Mouse (Mus musculus) G1E (cell line): ENCODE measurements around the gene Qsox1. TPM values are rescaled to one million over a fixed set of nuclear protein-coding genes. Genes with fewer than 3 reads are reported as not detected.

ENCODE experiments used
- ATAC-seq: 2 replicates; pipeline ENCODE4 v1.8.0; 2016; ENCODE audit warnings: mild to moderate bottlenecking; ENCODE audit not compliant: insufficient number of reproducible peaks, poor library complexity, low FRiP score, severe bottlenecking; ENCODE audit errors: extremely low read depth
- DNase-seq: peaks from one replicate; pipeline ENCODE4 v3.0.0; 2012; ENCODE audit warnings: low spot score
- H3K27me3 ChIP-seq: 2 replicates; pipeline ENCODE4 v1.6.1; 2012; ENCODE audit warnings: mild to moderate bottlenecking, low read length, inconsistent platforms; ENCODE audit not compliant: insufficient read depth
- H3K36me3 ChIP-seq: replicated peaks from 2 replicates; pipeline ENCODE3; 2012; ENCODE audit warnings: mild to moderate bottlenecking, inconsistent platforms
- H3K4me1 ChIP-seq: 2 replicates; pipeline ENCODE4 v1.6.1; 2012; ENCODE audit warnings: low read depth, low read length, inconsistent platforms, mixed read lengths; ENCODE audit not compliant: insufficient read depth
- H3K4me3 ChIP-seq: 2 replicates; pipeline ENCODE4 v1.5.1; 2012; ENCODE audit warnings: low read depth, mild to moderate bottlenecking, inconsistent platforms, low read length, moderate library complexity, mixed read lengths
- H3K9me3 ChIP-seq: replicated peaks from 2 replicates; pipeline ENCODE4 v1.6.1; 2012; ENCODE audit warnings: inconsistent platforms
- CTCF ChIP-seq: IDR thresholded peaks from 2 replicates; pipeline ENCODE4 v1.5.1; 2012; ENCODE audit warnings: low read depth, low read length, inconsistent platforms, mixed read lengths
- GATA1 ChIP-seq: IDR thresholded peaks from 2 replicates; pipeline ENCODE4 v1.6.1; 2012; ENCODE audit warnings: borderline replicate concordance, low read length, inconsistent platforms, mixed read lengths
- GATA2 ChIP-seq: IDR thresholded peaks from 2 replicates; pipeline ENCODE4 v1.6.1; 2012; ENCODE audit warnings: low read depth, low read length, inconsistent platforms, borderline replicate concordance
- POLR2AphosphoS5 ChIP-seq: IDR thresholded peaks from 2 replicates; pipeline ENCODE4 v1.6.1; 2012; ENCODE audit warnings: low read depth, low read length, inconsistent platforms; ENCODE audit not compliant: insufficient replicate concordance
- TAL1 ChIP-seq: conservative IDR thresholded peaks from 2 replicates; pipeline ENCODE4 v1.6.1; 2012; ENCODE audit warnings: low read depth, low read length, inconsistent platforms, mixed read lengths
- polyA plus RNA-seq: library from polyadenylated mRNA; stranded (reverse); fragments of >175 nt; gene quantifications from 2 replicates; pipeline ENCODE4 v1.2.3, GENCODE M21; 2012
- total RNA-seq, 2 experiments: library from RNA; stranded (forward) in 1 of 2; stranded (reverse) in 1 of 2; fragments of 200-1000 nt in 1 of 2; fragments of >200 nt in 1 of 2; fragmentation: Nextera tagmentation in 1 of 2; gene quantifications; 2 replicates each; pipeline ENCODE4 v1.2.3; 2014 to 2017

Qsox1 gene
- total and polyA plus RNA-seq, 3 experiments: 1.8 to 4.6 (median 2.0) TPM

DNA sequence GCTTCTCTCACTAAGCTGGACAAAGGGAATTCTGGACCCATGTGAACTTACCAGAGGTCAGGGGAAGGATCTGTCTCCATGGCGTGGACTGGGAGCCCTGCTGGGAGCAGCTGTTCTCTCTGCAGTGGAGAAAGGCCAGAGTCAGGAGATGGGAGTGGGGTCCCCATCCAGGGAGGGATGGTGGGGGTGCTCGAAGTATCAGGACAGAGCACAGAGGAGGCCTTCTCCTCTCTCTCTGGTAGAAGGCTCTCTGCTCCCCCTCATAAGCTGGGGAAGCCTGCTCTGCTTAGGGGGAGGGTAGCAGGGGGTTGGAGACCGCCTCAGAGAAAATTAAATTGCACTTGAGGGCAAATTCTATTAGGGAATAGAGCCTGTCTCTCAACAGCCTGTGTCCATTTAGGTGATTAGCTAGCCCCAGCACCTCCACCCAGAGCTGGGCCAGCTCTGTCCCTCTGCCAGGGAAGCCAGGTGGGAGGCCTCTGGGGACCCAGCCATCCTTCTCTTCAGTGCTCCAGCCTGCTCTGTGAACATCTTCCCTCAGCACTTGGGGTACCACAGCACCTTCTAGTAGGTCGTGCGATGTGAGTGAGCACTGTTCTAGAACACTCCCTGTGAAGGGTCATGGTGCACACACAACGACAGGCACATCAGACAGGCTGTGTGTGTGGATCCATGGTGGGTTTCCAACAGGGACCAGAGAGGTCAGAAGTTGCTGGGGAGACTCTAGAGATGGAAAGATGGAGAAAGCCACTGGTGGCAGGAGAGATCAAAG is 61.0 kb downstream of the Qsox1 start, which contains the start of gene Lhx4:
Gene Lhx4, minus strand, starts transcription at position 201 of the 772 bp plus-strand sequence.
- Histone ChIP-seq H3K27me3 (peaks cover 31% of the 10 kb centered on the region), H3K9me3 (no peaks in the 10 kb centered on the region), H3K36me3 (no peaks in the 10 kb centered on the region), H3K4me1 (no peaks in the 10 kb centered on the region), H3K4me3 (no peak within 1 kb of the TSS)
- no peak for DNase-seq
- ATAC-seq: no peak
- TF ChIP-seq CTCF (no peak), GATA1 (no peak), POLR2AphosphoS5 (no peak), GATA2 (no peak), TAL1 (no peak)

DNA sequence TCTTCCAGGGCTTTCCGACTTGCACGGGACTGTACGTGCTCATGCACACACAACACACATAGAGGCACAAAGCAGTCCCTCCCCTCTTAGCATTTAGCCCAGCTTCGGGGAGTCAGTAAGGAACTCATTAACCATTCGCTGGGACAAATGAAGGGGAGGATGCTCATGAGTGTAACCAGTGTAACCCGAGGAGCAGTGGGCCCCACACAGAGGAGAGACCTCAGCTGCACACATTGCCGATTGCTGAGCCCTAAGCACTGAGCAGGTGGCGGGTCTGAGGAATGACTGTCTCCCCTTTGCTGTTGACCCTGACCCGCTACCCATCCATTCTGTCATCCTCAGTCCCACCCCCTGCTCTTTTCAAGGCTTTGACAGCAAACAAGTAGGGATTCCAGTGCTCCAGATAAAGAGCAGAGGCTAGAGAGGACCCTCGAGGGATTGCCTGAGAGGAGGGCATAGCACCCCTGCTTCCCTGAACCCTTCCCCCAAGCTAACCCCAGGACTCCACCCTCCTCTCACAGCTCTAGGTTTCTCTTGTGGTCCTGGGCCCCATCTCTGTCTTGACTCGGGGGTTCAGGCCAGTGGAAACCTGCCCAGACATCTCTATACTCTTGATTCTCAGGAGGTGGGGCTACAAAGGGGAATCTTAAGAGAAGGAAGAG is 62.0 kb downstream of the Qsox1 start:
- no peak overlapping the region for H3K4me3 ChIP-seq
- ATAC-seq: no peak
- DNase-seq: no peak
- no peaks in the 10 kb centered on the region for H3K4me1 ChIP-seq
- H3K27me3 ChIP-seq: peaks cover 38% of the 10 kb centered on the region
- no peaks in the 10 kb centered on the region for H3K9me3 ChIP-seq
- TF ChIP-seq TAL1 (no peak), POLR2AphosphoS5 (no peak), GATA1 (no peak), CTCF (no peak), GATA2 (no peak)
- H3K36me3 ChIP-seq: no peaks in the 10 kb centered on the region

DNA sequence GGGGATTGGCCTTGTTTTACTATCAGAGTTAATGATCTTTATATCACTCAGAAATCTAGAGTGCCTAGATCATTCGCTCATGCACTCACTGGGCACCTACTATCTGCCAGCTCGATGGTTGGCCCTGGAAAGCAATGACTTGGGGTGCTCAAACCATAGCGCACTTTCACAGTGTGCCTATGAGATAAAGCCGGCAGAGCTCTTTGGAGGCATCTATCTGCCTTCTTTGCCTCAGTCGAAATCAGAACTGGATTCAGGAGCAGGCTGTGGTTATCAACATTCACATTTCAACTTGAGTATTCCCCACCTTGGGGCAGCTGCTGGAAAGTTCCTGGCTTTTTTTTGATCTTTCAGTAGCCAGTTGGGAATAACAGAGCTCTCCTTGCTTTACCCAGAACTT is 64.8 kb downstream of the Qsox1 start:
- Histone ChIP-seq H3K9me3 (no peaks in the 10 kb centered on the region), H3K27me3 (peaks cover 40% of the 10 kb centered on the region), H3K36me3 (no peaks in the 10 kb centered on the region), H3K4me1 (no peaks in the 10 kb centered on the region), H3K4me3 (no peak overlapping the region)
- no peak for TF ChIP-seq TAL1
- no peak for TF ChIP-seq CTCF
- no peak for TF ChIP-seq GATA1
- TF ChIP-seq POLR2AphosphoS5: no peak
- no peak for TF ChIP-seq GATA2
- no peak for DNase-seq
- no peak for ATAC-seq

DNA sequence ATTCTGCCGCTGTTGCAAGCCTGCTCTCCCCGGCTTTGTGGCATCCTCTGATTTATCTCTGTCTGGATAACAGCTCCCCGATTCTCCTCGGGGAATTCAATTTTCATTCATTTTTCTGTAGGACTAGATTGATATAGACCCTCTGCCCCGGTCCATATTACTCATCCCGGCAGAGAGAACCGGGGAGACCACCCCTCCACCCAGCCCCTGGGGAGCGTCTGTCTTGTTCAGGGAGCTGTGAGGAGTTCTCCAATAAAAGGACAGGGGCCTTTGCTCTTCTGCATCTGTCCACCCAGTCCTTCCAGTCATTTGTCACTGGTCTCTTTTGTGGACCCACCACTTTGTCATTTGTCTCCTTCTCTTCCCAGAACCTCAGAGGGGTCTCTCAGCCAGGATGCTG is 65.7 kb downstream of the Qsox1 start:
- Histone ChIP-seq H3K9me3 (no peaks in the 10 kb centered on the region), H3K4me1 (no peaks in the 10 kb centered on the region), H3K27me3 (peaks cover 49% of the 10 kb centered on the region), H3K36me3 (no peaks in the 10 kb centered on the region), H3K4me3 (no peak overlapping the region)
- DNase-seq (no peak), ATAC-seq (no peak)
- no peak for TF ChIP-seq CTCF
- TF ChIP-seq TAL1: no peak
- no peak for TF ChIP-seq GATA1

DNA sequence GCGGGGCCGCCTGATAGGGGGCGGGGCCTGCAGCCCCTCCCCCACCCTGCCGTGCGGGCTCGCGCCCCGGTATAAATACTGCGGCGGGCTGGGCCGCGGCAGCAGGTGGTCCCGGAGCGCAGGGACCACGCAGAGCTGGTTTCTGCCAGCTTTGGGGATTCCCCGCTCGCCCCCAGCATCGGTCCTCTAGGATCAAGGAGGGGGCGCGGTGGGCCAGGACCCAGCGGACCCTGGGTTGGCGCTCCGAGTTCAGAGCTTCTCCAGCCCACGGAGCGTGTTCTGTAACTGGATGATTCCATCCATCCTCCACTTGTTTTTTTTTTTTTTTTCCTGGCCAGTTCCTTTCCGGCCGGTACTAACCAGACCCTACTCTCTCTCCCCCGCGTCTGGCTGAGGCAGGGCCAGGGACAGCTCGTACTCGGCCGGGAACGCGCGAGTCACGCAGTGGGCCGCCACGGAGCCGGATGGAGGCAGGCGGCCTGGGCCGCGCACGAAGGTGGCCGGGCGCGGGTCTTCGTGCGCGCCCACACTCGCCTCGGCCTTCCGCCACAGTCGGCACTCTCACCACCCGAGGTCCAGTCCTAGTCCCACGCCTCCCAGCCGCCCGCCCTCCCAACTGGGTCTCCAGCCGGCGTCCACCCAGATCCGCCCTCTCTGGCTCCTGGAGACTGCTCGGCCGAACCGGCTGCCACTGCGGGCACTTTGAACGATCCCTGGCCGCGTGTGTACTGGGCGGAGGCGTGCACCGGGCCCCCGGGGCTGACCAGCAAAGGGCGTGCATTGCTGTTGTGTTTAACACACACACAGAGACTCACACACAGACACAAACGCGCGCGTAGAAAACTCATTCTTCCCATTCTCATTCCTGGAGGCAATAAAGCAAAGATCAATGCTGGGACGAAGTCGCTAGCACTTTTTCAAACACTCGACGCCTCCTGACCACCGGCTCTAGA is 70.0 kb downstream of the Qsox1 start:
- Histone ChIP-seq H3K9me3 (no peaks in the 10 kb centered on the region), H3K4me3 (no peak overlapping the region), H3K4me1 (0 out of 2 replicates have a peak, but pooled peaks cover 2% of the 10 kb centered on the region), H3K27me3 (peaks cover 69% of the 10 kb centered on the region), H3K36me3 (no peaks in the 10 kb centered on the region)
- ATAC-seq: no peak
- TF ChIP-seq CTCF (no peak), TAL1 (no peak), GATA2 (no peak), GATA1 (no peak), POLR2AphosphoS5 (no peak)
- no peak for DNase-seq

DNA sequence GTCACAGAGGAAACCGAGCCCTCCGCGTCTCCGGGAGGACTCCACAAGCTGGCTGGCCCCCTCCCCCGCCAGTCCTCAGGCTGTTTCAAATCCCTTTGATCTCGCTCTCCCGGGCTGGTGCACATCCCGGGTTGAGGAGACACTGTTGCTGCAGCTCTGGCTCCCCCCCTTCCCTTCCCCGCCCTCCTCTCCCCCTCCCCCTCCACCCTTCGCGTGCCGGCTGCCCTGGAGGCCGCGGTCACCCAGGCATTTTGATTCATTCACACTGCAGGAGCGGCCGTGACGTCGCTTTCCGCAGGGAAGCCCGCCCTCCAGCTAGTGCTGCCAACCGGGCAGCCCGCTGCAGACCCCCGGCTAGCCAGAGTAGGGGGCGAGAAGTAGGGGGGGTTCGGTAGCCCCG is 70.7 kb downstream of the Qsox1 start:
- no peak for TF ChIP-seq GATA1
- TF ChIP-seq TAL1: no peak
- TF ChIP-seq GATA2: no peak
- TF ChIP-seq POLR2AphosphoS5: no peak
- no peak for TF ChIP-seq CTCF
- no peak for DNase-seq

More for the DNA sequence above, 70.7 kb downstream of the Qsox1 start:
- Histone ChIP-seq H3K4me3 (no peak overlapping the region; the same call in 1 of the 2 replicates), H3K9me3 (no peaks in the 10 kb centered on the region), H3K27me3 (peaks cover 74% of the 10 kb centered on the region), H3K4me1 (0 out of 2 replicates have a peak, but pooled peaks cover 2% of the 10 kb centered on the region), H3K36me3 (no peaks in the 10 kb centered on the region)
- ATAC-seq: no peak
